In the genomic region with DNA sequence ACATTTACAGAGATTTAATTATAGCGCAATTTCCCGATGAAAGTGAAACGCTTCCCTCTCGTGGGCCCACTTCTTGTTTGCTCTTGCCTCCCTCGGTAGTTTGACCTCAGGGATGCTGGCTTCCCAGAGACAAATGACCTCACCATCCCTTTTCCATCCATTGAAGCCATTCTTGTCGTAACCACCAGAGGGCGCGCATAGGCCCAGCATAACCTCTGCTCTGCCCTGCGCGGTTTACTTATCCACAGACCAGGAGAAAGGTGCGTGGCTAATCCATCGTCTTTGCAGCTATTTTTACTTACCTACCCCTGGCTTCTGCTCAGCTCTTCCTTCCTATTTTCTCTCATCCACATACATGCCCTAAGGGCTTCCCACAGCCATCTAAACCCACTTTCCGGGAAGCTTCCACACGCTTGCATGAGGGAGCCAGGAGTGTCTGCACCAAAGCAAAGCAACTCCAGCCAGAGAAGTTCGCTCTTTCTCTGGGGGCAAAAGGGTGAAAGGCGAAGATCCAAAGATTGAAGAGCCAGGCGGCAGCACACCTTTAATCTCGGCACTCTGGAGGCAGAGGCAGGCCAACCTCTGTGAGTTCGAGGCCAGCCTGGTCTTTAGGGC, we compare ENCODE assay signal across 9 mouse cellular contexts. TPM values are rescaled to one million over a fixed set of nuclear protein-coding genes. Genes with fewer than 3 reads are reported as not detected.
A peak's percentile ranks its signal among the peaks of the same experiment; 100 is the strongest.
DNase-seq lines count a peak whose midpoint lies in the region; ATAC-seq and TF ChIP-seq lines count a peak whose summit lies in the region.
"Had no signal": no experiment of that assay in that cellular context is flagged by ENCODE, and none has a peak within 500 bp of the region (broad histone marks: within the 10 kb centered on the region; RNA-seq: fewer than 3 reads in every experiment).

No protein-coding gene starts in this region.

- DNase-seq in CD4-positive, CD25-positive, alpha-beta regulatory T cell, adult 2 months (ENCODE audit: low read depth, low spot score) = peak; percentile 87
- peak in 2 of 3 experiments; percentile 52 to 59 for DNase-seq in liver, embryonic 14.5 days (ENCODE audit: low read depth in 3 of 3, low spot score in 3 of 3)
- DNase-seq in telencephalon, adult 2 months (ENCODE audit: low read depth, low spot score) = peak; percentile 47

- 20% methylated on average over 19 of the region's 19 CpGs for WGBS in heart, embryonic 13.5 days
- 21% methylated on average over 19 of the region's 19 CpGs for WGBS in kidney, embryonic 16.5 days
- 21% methylated on average over 19 of the region's 19 CpGs for WGBS in liver, embryonic 14.5 days (ENCODE audit: insufficient replicate concordance)
- 22% methylated on average over 19 of the region's 19 CpGs for WGBS in neural tube, embryonic 13.5 days

- TF ChIP-seq CTCF in bone marrow macrophage, adult 2 months (IDR thresholded peaks at IDR 0.05; ENCODE audit: low read depth, low read length) = peak; percentile 70
- peak; percentile 98 for TF ChIP-seq CTCF in liver, embryonic 14.5 days (IDR thresholded peaks at IDR 0.05; ENCODE audit: low read depth)

- H3K4me2 ChIP-seq in heart, embryonic 13.5 days = peak overlapping the region; percentile 31; the same call in 1 of the 2 replicates
- H3K4me2 ChIP-seq in kidney, embryonic 16.5 days (replicated peaks; ENCODE audit: low read depth, low read length) = 0 out of 2 replicates have a peak overlapping the region, but pooled peaks have one; percentile 8
- H3K4me2 ChIP-seq in liver, embryonic 14.5 days (ENCODE audit: low read depth) = no peak overlapping the region
- peak overlapping the region; percentile 19; the same call in 1 of the 2 replicates for H3K4me2 ChIP-seq in neural tube, embryonic 13.5 days

- 0 out of 2 replicates have a peak, but pooled peaks cover 2% of the 10 kb centered on the region for H3K4me1 ChIP-seq in bone marrow macrophage, adult 2 months (ENCODE audit: control insufficient read depth, insufficient read depth, low read length)
- 0 out of 2 replicates have a peak, but pooled peaks cover 2% of the 10 kb centered on the region for H3K4me1 ChIP-seq in heart, embryonic 13.5 days
- 0 out of 2 replicates have a peak, but pooled peaks cover 3% of the 10 kb centered on the region for H3K4me1 ChIP-seq in kidney, embryonic 16.5 days (ENCODE audit: insufficient read depth, low read length)
- H3K4me1 ChIP-seq in liver, embryonic 14.5 days (replicated peaks; ENCODE audit: control insufficient read depth in 2 of 2, insufficient read depth in 2 of 2, low read length in 1 of 2) = no peaks in the 10 kb centered on the region; a peak in 1 of 4 replicates
- H3K4me1 ChIP-seq in neural tube, embryonic 13.5 days (replicated peaks) = no peaks in the 10 kb centered on the region

- no peaks in the 10 kb centered on the region for H3K27me3 ChIP-seq in heart, embryonic 13.5 days (replicated peaks)
- no peaks in the 10 kb centered on the region for H3K27me3 ChIP-seq in kidney, embryonic 16.5 days (ENCODE audit: insufficient read depth, low read length)
- H3K27me3 ChIP-seq in liver, embryonic 14.5 days (ENCODE audit: control insufficient read depth, insufficient read depth, low read length) = no peaks in the 10 kb centered on the region
- no peaks in the 10 kb centered on the region for H3K27me3 ChIP-seq in neural tube, embryonic 13.5 days

- no peak overlapping the region for H3K4me3 ChIP-seq in bone marrow macrophage, adult 2 months (ENCODE audit: insufficient read depth, low read length)
- H3K4me3 ChIP-seq in heart, embryonic 13.5 days = no peak overlapping the region
- no peak overlapping the region for H3K4me3 ChIP-seq in kidney, embryonic 16.5 days (ENCODE audit: low read length)
- H3K4me3 ChIP-seq in liver, embryonic 14.5 days (ENCODE audit: insufficient read depth in 1 of 2, low read depth in 2 of 2, low read length in 2 of 2) = no peak overlapping the region
- H3K4me3 ChIP-seq in neural tube, embryonic 13.5 days = no peak overlapping the region
- H3K4me3 ChIP-seq: erythroblast, embryonic 14.5 days had no signal

- no peaks in the 10 kb centered on the region for H3K9me3 ChIP-seq in heart, embryonic 13.5 days
- H3K9me3 ChIP-seq in kidney, embryonic 16.5 days (ENCODE audit: low read length) = no peaks in the 10 kb centered on the region
- no peaks in the 10 kb centered on the region for H3K9me3 ChIP-seq in liver, embryonic 14.5 days (ENCODE audit: control insufficient read depth, low read length)
- no peaks in the 10 kb centered on the region for H3K9me3 ChIP-seq in neural tube, embryonic 13.5 days

- H3K36me3 ChIP-seq in heart, embryonic 13.5 days = no peaks in the 10 kb centered on the region
- H3K36me3 ChIP-seq in kidney, embryonic 16.5 days (ENCODE audit: insufficient read depth, low read length) = no peaks in the 10 kb centered on the region
- no peaks in the 10 kb centered on the region for H3K36me3 ChIP-seq in liver, embryonic 14.5 days (replicated peaks; ENCODE audit: control insufficient read depth, insufficient read depth, low read depth)
- H3K36me3 ChIP-seq in neural tube, embryonic 13.5 days = no peaks in the 10 kb centered on the region

- peak; percentile 98 for ATAC-seq in erythroblast, adult 5-6 weeks (replicated peaks; ENCODE audit: low FRiP score, poor library complexity, severe bottlenecking)
- no peak; the same call in 1 of the 2 replicates for ATAC-seq in heart, embryonic 13.5 days (ENCODE audit: extremely low read depth, insufficient number of reproducible peaks, low FRiP score, low TSS enrichment)
- ATAC-seq in kidney, embryonic 16.5 days (ENCODE audit: low FRiP score, low TSS enrichment) = peak; percentile 59; the same call in 1 of the 2 replicates
- no peak for ATAC-seq in liver, embryonic 14.5 days (ENCODE audit: insufficient read depth)
- ATAC-seq in neural tube, embryonic 13.5 days (ENCODE audit: low read depth) = peak; percentile 79

- H3K27ac ChIP-seq in bone marrow macrophage, adult 2 months (ENCODE audit: insufficient read depth, low read depth, low read length) = no peak overlapping the region
- no peak overlapping the region for H3K27ac ChIP-seq in heart, embryonic 13.5 days (replicated peaks)
- no peak overlapping the region for H3K27ac ChIP-seq in kidney, embryonic 16.5 days (ENCODE audit: low read length)
- H3K27ac ChIP-seq in liver, embryonic 14.5 days = no peak overlapping the region
- no peak overlapping the region for H3K27ac ChIP-seq in neural tube, embryonic 13.5 days (replicated peaks)

- no peak for TF ChIP-seq EP300 in liver, embryonic 14.5 days (IDR thresholded peaks at IDR 0.05; ENCODE audit: low read depth)

- H3K9ac ChIP-seq in heart, embryonic 13.5 days = no peak overlapping the region
- H3K9ac ChIP-seq in kidney, embryonic 16.5 days (replicated peaks; ENCODE audit: low read length) = no peak overlapping the region
- H3K9ac ChIP-seq in liver, embryonic 14.5 days (replicated peaks) = no peak overlapping the region
- no peak overlapping the region for H3K9ac ChIP-seq in neural tube, embryonic 13.5 days

- TF ChIP-seq POLR2A in bone marrow macrophage, adult 2 months (IDR thresholded peaks at IDR 0.05; ENCODE audit: borderline replicate concordance, low read depth, low read length) = no peak

RNA-seq across cellular contexts. Expression of gene Prph2, which starts 6.3 kb away (rescaled TPM):
- polyA plus RNA-seq in bone marrow macrophage, adult 2 months (2012; ENCODE audit: insufficient read depth, insufficient read length, missing spikeins) = not detected in 2 replicates
- total RNA-seq in erythroblast, adult 5-6 weeks (2015; ENCODE audit: low replicate concordance) = not detected in 2 replicates
- not detected in 2 replicates for total RNA-seq in erythroblast, adult 5-6 weeks (2017; ENCODE audit: low replicate concordance)
- polyA plus RNA-seq in heart, embryonic 13.5 days (2015; fragmentation: Nextera tagmentation; extraction: Ambion mirVana) = not detected in 2 replicates
- polyA plus RNA-seq in kidney, embryonic 16.5 days (2015; fragmentation: Nextera tagmentation; extraction: Ambion mirVana) = 0.09 and 0.14 TPM in 2 replicates
- not detected in 2 replicates for polyA plus RNA-seq in liver, embryonic 14.5 days (2012; rRNA removed)
- not detected in 2 replicates for polyA plus RNA-seq in liver, embryonic 14.5 days (2014; fragmentation: Nextera tagmentation; extraction: Ambion mirVana)
- polyA plus RNA-seq in neural tube, embryonic 13.5 days (2015; fragmentation: Nextera tagmentation; extraction: Ambion mirVana) = not detected in 2 replicates
- polyA plus RNA-seq: erythroblast, embryonic 14.5 days had no signal

RNA-seq across cellular contexts. Expression of gene Tbcc, which starts 13.5 kb away (rescaled TPM):
- 11.4 and 13.6 TPM in 2 replicates for polyA plus RNA-seq in bone marrow macrophage, adult 2 months (2012; ENCODE audit: insufficient read depth, insufficient read length, missing spikeins)
- total RNA-seq in erythroblast, adult 5-6 weeks (2015; ENCODE audit: low replicate concordance) = 2.3 and 8.1 TPM in 2 replicates
- 1.7 and 5.4 TPM in 2 replicates for total RNA-seq in erythroblast, adult 5-6 weeks (2017; ENCODE audit: low replicate concordance)
- 39.3 and 39.8 TPM in 2 replicates for polyA plus RNA-seq in heart, embryonic 13.5 days (2015; fragmentation: Nextera tagmentation; extraction: Ambion mirVana)
- 49.8 and 54.7 TPM in 2 replicates for polyA plus RNA-seq in kidney, embryonic 16.5 days (2015; fragmentation: Nextera tagmentation; extraction: Ambion mirVana)
- polyA plus RNA-seq in liver, embryonic 14.5 days (2012; rRNA removed) = 9.3 and 9.4 TPM in 2 replicates
- 21.8 and 23.1 TPM in 2 replicates for polyA plus RNA-seq in liver, embryonic 14.5 days (2014; fragmentation: Nextera tagmentation; extraction: Ambion mirVana)
- polyA plus RNA-seq in neural tube, embryonic 13.5 days (2015; fragmentation: Nextera tagmentation; extraction: Ambion mirVana) = 70.7 and 75.4 TPM in 2 replicates

RNA-seq across cellular contexts. Expression of gene Bicral, which starts 45.7 kb away (rescaled TPM):
- 11.3 and 11.8 TPM in 2 replicates for polyA plus RNA-seq in bone marrow macrophage, adult 2 months (2012; ENCODE audit: insufficient read depth, insufficient read length, missing spikeins)
- 6.5 and 7.5 TPM in 2 replicates for total RNA-seq in erythroblast, adult 5-6 weeks (2015; ENCODE audit: low replicate concordance)
- 3.7 and 4.0 TPM in 2 replicates for total RNA-seq in erythroblast, adult 5-6 weeks (2017; ENCODE audit: low replicate concordance)
- polyA plus RNA-seq in heart, embryonic 13.5 days (2015; fragmentation: Nextera tagmentation; extraction: Ambion mirVana) = 3.0 and 3.4 TPM in 2 replicates
- 3.2 and 3.6 TPM in 2 replicates for polyA plus RNA-seq in kidney, embryonic 16.5 days (2015; fragmentation: Nextera tagmentation; extraction: Ambion mirVana)
- polyA plus RNA-seq in liver, embryonic 14.5 days (2012; rRNA removed) = 2.5 and 3.0 TPM in 2 replicates
- 3.4 and 3.5 TPM in 2 replicates for polyA plus RNA-seq in liver, embryonic 14.5 days (2014; fragmentation: Nextera tagmentation; extraction: Ambion mirVana)
- polyA plus RNA-seq in neural tube, embryonic 13.5 days (2015; fragmentation: Nextera tagmentation; extraction: Ambion mirVana) = 6.5 and 9.4 TPM in 2 replicates

Comparison
In these comparisons a context has a peak if more than half of its experiments do, and no peak if none do; other contexts are left out.
1. ATAC-seq: peak in erythroblast, adult 5-6 weeks (single experiment), kidney, embryonic 16.5 days (single experiment) and neural tube, embryonic 13.5 days (single experiment); none in heart, embryonic 13.5 days (single experiment) and liver, embryonic 14.5 days (single experiment).
2. Peak in every context shown above with its lines, with median percentiles within 50 percentile points of each other: DNase-seq.